Mouse (Mus musculus) gastrocnemius, postnatal 4 days (tissue): Measurements from ENCODE around the gene Nsd2. TPM values are rescaled to one million over a fixed set of nuclear protein-coding genes. Genes with fewer than 3 reads are reported as not detected.
A peak's percentile ranks its signal among the peaks of the same experiment; 100 is the strongest.

Experiments
- DNase-seq, 2 experiments: peaks; one replicate each; pipeline ENCODE4 v3.0.0; 2021 to 2022; ENCODE audit warnings: low spot score in 2 of 2, mixed read lengths in 2 of 2
- long read RNA-seq, 2 experiments: library from polyadenylated mRNA; stranded (forward); transcript quantifications; one replicate each; pipeline ENCODE4 v2.0.0; 2021
- total RNA-seq, 2 experiments: library from RNA; stranded (reverse); gene quantifications; 2 replicates each; pipeline ENCODE4 v1.2.3; 2021

Gene Nsd2
- total RNA-seq: 10 to 100 TPM; 72.1 to 75.6 TPM
- long read RNA-seq, experiment 1, full-length matches to known transcripts: 3 of 41 reads
- long read RNA-seq, experiment 1, partial matches to known transcripts: 12 of 41 reads
- long read RNA-seq, experiment 1, other reads (novel, unspliced or antisense): 26 of 41 reads
- long read RNA-seq, experiment 2, full-length matches to known transcripts: 7 of 42 reads
- long read RNA-seq, experiment 2, partial matches to known transcripts: 8 of 42 reads
- long read RNA-seq, experiment 2, other reads (novel, unspliced or antisense): 27 of 42 reads

GRCm38 (mm10) chr5:33819876-33820732, at the start of gene Nsd2:
Nsd2 (plus strand) TSS chr5:33820725.
- DNase-seq: peak; percentile 79 to 91

- no peak for DNase-seq
Observed at GRCm38 (mm10) chr5:33777195-33777594, 43.3 kb upstream of the Nsd2 start.

GRCm38 (mm10) chr5:33781964-33782344, 38.6 kb upstream of the Nsd2 start:
- DNase-seq: no peak

- peak; percentile 85 to 92 for DNase-seq
Observed at GRCm38 (mm10) chr5:33782345-33782998, 38.1 kb upstream of the Nsd2 start, which contains the start of gene Letm1. Letm1 (minus strand) TSS chr5:33782817.

GRCm38 (mm10) chr5:33782999-33783390, 37.5 kb upstream of the Nsd2 start:
- no peak for DNase-seq

GRCm38 (mm10) chr5:33791912-33792643, 28.4 kb upstream of the Nsd2 start:
- no peak for DNase-seq

- no peak for DNase-seq
Observed at GRCm38 (mm10) chr5:33803337-33803736, 17.2 kb upstream of the Nsd2 start.

GRCm38 (mm10) chr5:33811519-33811918, 9.0 kb upstream of the Nsd2 start:
- DNase-seq: no peak

GRCm38 (mm10) chr5:33816008-33816725, 4.4 kb upstream of the Nsd2 start:
- no peak for DNase-seq

GRCm38 (mm10) chr5:33818104-33818503, 2.4 kb upstream of the Nsd2 start:
- no peak for DNase-seq

- peak in 1 of 2 experiments; percentile 26 for DNase-seq
Observed at GRCm38 (mm10) chr5:33819141-33819875, 1.2 kb upstream of the Nsd2 start.

GRCm38 (mm10) chr5:33820733-33821621, 452 bp downstream of the Nsd2 start:
- peak; percentile 51 to 60 for DNase-seq

GRCm38 (mm10) chr5:33821901-33822427, 1.4 kb downstream of the Nsd2 start:
- DNase-seq: no peak

- DNase-seq: no peak
Observed at GRCm38 (mm10) chr5:33822456-33822855, 1.9 kb downstream of the Nsd2 start.

GRCm38 (mm10) chr5:33826001-33826400, 5.5 kb downstream of the Nsd2 start:
- no peak for DNase-seq

GRCm38 (mm10) chr5:33828107-33828506, 7.6 kb downstream of the Nsd2 start:
- DNase-seq: no peak

GRCm38 (mm10) chr5:33829958-33830357, 9.4 kb downstream of the Nsd2 start:
- DNase-seq: no peak

- DNase-seq: no peak
Observed at GRCm38 (mm10) chr5:33830832-33831231, 10.3 kb downstream of the Nsd2 start.
